Mouse (Mus musculus) cerebellum, postnatal 4 days (tissue): ENCODE data around the gene Zfpm1.

Experiments used
- DNase-seq, 2 experiments: peaks; one replicate each; pipeline ENCODE4 v3.0.0; 2022; ENCODE audit warnings: low spot score in 2 of 2, mixed read lengths in 1 of 2

Zfpm1 gene

GRCm38 (mm10) chr8:122323951-122324402, 42.0 kb downstream of the Zfpm1 start:
- peak in 1 of 2 experiments; percentile 31 for DNase-seq

- no peak for DNase-seq
These were observed 43.3 kb downstream of the Zfpm1 start for GRCm38 (mm10) chr8:122325196-122325595.

GRCm38 (mm10) chr8:122326114-122326542, 44.2 kb downstream of the Zfpm1 start:
- no peak for DNase-seq

- DNase-seq, result no peak
These were observed 47.1 kb downstream of the Zfpm1 start for GRCm38 (mm10) chr8:122329072-122329471.

- no peak for DNase-seq
These were observed 47.8 kb downstream of the Zfpm1 start for GRCm38 (mm10) chr8:122329553-122330239.

GRCm38 (mm10) chr8:122330446-122331133, 48.6 kb downstream of the Zfpm1 start:
- DNase-seq, result no peak

- DNase-seq, result no peak
These were observed 49.2 kb downstream of the Zfpm1 start for GRCm38 (mm10) chr8:122331134-122331523.

GRCm38 (mm10) chr8:122332753-122333506, 51.0 kb downstream of the Zfpm1 start:
- DNase-seq, result peak; percentile 83 to 90

- no peak for DNase-seq
These were observed 51.6 kb downstream of the Zfpm1 start for GRCm38 (mm10) chr8:122333531-122333930.

- no peak for DNase-seq
These were observed 53.0 kb downstream of the Zfpm1 start for GRCm38 (mm10) chr8:122334791-122335490.

GRCm38 (mm10) chr8:122335638-122336250, 53.8 kb downstream of the Zfpm1 start:
- peak in 1 of 2 experiments; percentile 38 for DNase-seq

GRCm38 (mm10) chr8:122336251-122336910, 54.4 kb downstream of the Zfpm1 start:
- DNase-seq, result peak in 1 of 2 experiments; percentile 62

- DNase-seq, result no peak
These were observed 56.9 kb downstream of the Zfpm1 start for GRCm38 (mm10) chr8:122338852-122339251.

- DNase-seq, result no peak
These were observed 58.8 kb downstream of the Zfpm1 start for GRCm38 (mm10) chr8:122340761-122341160.

GRCm38 (mm10) chr8:122341790-122342189, 59.8 kb downstream of the Zfpm1 start:
- no peak for DNase-seq

- DNase-seq, result no peak
These were observed 60.4 kb downstream of the Zfpm1 start for GRCm38 (mm10) chr8:122342362-122342761.

GRCm38 (mm10) chr8:122342806-122343209, 60.9 kb downstream of the Zfpm1 start:
- DNase-seq, result no peak

GRCm38 (mm10) chr8:122343341-122343740, 61.4 kb downstream of the Zfpm1 start:
- DNase-seq, result no peak

GRCm38 (mm10) chr8:122343758-122344157, 61.8 kb downstream of the Zfpm1 start:
- no peak for DNase-seq

- DNase-seq, result no peak
These were observed 62.3 kb downstream of the Zfpm1 start for GRCm38 (mm10) chr8:122344219-122344618.
